Mouse (Mus musculus): ENCODE data around the gene Mark2. TPM values are rescaled to one million over a fixed set of nuclear protein-coding genes. Genes with fewer than 3 reads are reported as not detected.

Mark2 gene
- polyA plus RNA-seq, 1 experiment: 17.9 TPM

DNA sequence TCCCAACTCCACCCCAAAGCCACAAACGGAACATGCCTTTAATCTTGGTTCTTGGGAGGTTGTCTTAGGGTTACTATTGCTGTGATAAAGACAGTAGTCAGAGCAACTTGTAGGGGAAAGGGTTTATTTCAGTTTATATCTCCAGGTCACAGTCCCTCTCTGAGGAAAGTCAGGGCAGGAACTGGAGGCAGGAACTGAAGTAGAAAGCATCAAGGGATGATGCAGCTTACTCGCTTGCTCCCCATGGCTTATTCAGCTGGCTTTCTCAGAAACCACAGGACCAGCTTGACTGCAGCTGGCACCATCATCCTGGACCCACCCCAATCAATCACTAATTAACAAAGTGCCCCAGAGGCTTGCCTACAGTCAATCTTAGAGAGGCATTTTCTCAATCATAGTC, 28.0 kb downstream of the Mark2 start:
- no peak for TF ChIP-seq TAL1 (IDR thresholded peaks at IDR 0.05; ENCODE audit: low read length)
- no peak for TF ChIP-seq GATA1 (IDR thresholded peaks at IDR 0.05; ENCODE audit: low read length)
- Histone ChIP-seq H3K27me3 (ENCODE audit: control insufficient read depth) (no peaks in the 10 kb centered on the region), H3K9me3 (ENCODE audit: control insufficient read depth, low read length) (no peaks in the 10 kb centered on the region), H3K4me3 (replicated peaks) (no peak overlapping the region), H3K36me3 (ENCODE audit: control insufficient read depth) (no peaks in the 10 kb centered on the region; the same call in 1 of the 2 replicates), H3K4me1 (ENCODE audit: control insufficient read depth) (peaks cover 63% of the 10 kb centered on the region)

DNA sequence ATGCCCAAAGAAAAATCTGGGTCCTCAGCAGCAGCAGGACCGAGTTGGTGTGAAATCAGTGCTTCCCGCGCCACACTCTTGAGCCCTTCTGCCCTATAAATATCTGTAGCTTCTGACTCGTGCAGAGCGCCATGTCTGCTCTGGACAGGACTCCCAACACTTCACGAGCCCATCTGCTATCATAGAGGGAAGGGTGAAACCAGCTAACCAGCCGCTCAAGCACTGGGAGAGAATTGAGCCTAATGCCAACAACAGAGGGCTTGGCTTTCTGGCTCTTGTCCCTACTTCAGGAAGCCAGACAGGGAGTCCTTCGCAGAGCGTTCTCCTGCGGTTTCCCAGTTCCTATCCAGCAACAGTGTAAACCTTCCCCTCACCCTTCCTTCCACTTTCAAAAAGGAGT, 30.4 kb downstream of the Mark2 start:
- TF ChIP-seq GATA1 (IDR thresholded peaks at IDR 0.05; ENCODE audit: low read length): no peak
- no peak for TF ChIP-seq TAL1 (IDR thresholded peaks at IDR 0.05; ENCODE audit: low read length)
- no peak overlapping the region for H3K4me3 ChIP-seq (replicated peaks)
- H3K4me1 ChIP-seq (ENCODE audit: control insufficient read depth): peaks cover 82% of the 10 kb centered on the region
- peaks cover 11% of the 10 kb centered on the region for H3K36me3 ChIP-seq (ENCODE audit: control insufficient read depth)
- no peaks in the 10 kb centered on the region for H3K9me3 ChIP-seq (ENCODE audit: control insufficient read depth, low read length)
- H3K27me3 ChIP-seq (ENCODE audit: control insufficient read depth): no peaks in the 10 kb centered on the region

DNA sequence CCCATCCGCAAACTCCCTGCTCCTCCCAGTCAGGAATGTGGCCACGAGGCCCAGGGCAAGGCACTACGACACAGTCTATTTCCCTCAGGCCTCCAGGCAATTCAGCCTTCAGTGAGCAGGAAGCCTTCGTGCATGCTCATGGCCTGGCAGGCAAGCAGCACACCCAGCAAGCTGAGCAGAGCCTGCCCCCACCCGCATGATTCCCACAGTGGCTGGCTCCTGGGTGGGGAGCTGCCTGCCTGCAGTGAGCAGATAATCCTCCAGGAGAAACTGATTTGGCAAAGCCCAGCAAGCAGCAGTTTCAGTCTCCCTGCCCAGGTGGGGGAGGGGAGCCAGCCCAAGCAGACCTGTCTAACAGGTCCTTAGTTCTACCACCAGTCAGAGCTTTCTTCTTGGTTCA, 31.0 kb downstream of the Mark2 start:
- peak overlapping the region; percentile 8 for H3K4me3 ChIP-seq (replicated peaks)
- peaks cover 15% of the 10 kb centered on the region for H3K36me3 ChIP-seq (ENCODE audit: control insufficient read depth)
- peaks cover 84% of the 10 kb centered on the region for H3K4me1 ChIP-seq (ENCODE audit: control insufficient read depth)
- no peaks in the 10 kb centered on the region for H3K27me3 ChIP-seq (ENCODE audit: control insufficient read depth)
- no peaks in the 10 kb centered on the region for H3K9me3 ChIP-seq (ENCODE audit: control insufficient read depth, low read length)
- no peak for TF ChIP-seq GATA1 (IDR thresholded peaks at IDR 0.05; ENCODE audit: low read length)
- peak; percentile 62 for TF ChIP-seq TAL1 (IDR thresholded peaks at IDR 0.05; ENCODE audit: low read length)

- H3K4me3 ChIP-seq (replicated peaks): no peak overlapping the region
- peaks cover 85% of the 10 kb centered on the region for H3K4me1 ChIP-seq (ENCODE audit: control insufficient read depth)
- TF ChIP-seq GATA1 (IDR thresholded peaks at IDR 0.05; ENCODE audit: low read length) (no peak), TAL1 (IDR thresholded peaks at IDR 0.05; ENCODE audit: low read length) (no peak)
- no peaks in the 10 kb centered on the region for H3K9me3 ChIP-seq (ENCODE audit: control insufficient read depth, low read length)
- H3K27me3 ChIP-seq (ENCODE audit: control insufficient read depth): no peaks in the 10 kb centered on the region
- H3K36me3 ChIP-seq (ENCODE audit: control insufficient read depth): peaks cover 19% of the 10 kb centered on the region
These were observed 31.8 kb downstream of the Mark2 start for GRCm38 (mm10) chr19:7309738-7310330.

DNA sequence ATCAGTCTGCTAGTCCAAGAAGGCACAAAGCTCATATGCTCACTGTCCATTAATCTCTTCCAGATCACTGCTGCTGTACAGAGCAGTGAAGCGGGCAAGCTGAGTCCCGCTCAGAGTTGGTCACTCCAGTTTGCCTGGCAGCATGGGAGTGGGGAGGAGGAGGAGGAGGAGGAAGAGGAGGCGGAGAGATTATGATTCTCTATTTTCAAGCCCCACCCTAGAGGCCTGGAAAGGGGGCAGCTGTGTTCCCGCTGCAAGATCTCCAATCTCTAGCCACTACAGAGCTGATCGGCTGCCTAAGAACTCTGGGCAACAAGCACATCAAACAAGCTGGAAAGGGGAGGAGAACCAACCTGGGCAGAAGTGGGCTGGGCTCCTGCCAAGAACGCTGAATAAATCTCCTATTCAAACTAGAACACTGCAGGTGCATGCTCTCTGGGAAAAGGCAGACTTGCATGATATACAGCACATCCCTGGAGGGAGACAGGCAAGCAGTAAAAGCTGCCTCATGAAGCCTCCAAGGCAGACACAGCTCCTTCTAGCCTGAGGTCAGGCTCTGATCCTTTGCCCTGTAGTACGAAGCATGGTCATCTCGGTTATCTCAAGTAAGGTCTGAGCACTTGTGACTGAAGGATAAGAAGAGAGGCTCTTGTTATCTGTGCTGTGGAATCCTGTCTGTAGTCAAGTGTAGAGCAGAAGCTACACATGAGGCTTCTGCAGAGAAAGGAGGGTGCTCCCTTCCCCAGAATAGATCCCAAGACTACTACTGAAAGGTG, 33.5 kb downstream of the Mark2 start:
- peaks cover 81% of the 10 kb centered on the region for H3K4me1 ChIP-seq (ENCODE audit: control insufficient read depth)
- no peaks in the 10 kb centered on the region for H3K9me3 ChIP-seq (ENCODE audit: control insufficient read depth, low read length)
- no peak; the same call in none of the 2 replicates for TF ChIP-seq GATA1 (IDR thresholded peaks at IDR 0.05; ENCODE audit: low read length)
- TF ChIP-seq TAL1 (IDR thresholded peaks at IDR 0.05; ENCODE audit: low read length): no peak
- H3K27me3 ChIP-seq (ENCODE audit: control insufficient read depth): no peaks in the 10 kb centered on the region
- peaks cover 28% of the 10 kb centered on the region for H3K36me3 ChIP-seq (ENCODE audit: control insufficient read depth)
- peak overlapping the region; percentile 47 for H3K4me3 ChIP-seq (replicated peaks)

DNA sequence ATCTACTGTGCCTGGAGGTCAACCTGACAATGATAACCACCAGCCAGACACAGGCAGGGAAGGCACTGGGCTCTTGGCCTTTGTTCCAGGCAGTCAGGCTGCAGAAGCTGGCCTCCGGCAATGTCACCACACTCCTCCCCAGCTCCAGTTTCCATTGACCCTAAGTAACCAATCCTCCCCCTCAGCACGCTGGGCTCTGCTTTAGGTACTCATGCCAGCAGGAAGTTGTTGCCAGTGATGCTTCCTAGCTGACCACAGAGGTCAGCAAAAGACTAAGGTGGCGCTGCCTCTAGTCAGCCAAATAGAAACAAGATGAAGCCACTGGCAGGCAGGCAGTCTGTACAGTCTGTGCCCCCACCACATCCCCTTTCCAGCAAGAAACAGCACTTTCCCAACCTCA, 34.7 kb downstream of the Mark2 start:
- peaks cover 37% of the 10 kb centered on the region for H3K36me3 ChIP-seq (ENCODE audit: control insufficient read depth)
- no peaks in the 10 kb centered on the region for H3K27me3 ChIP-seq (ENCODE audit: control insufficient read depth)
- TF ChIP-seq GATA1 (IDR thresholded peaks at IDR 0.05; ENCODE audit: low read length) (no peak), TAL1 (IDR thresholded peaks at IDR 0.05; ENCODE audit: low read length) (no peak)
- peaks cover 79% of the 10 kb centered on the region for H3K4me1 ChIP-seq (ENCODE audit: control insufficient read depth)
- no peaks in the 10 kb centered on the region for H3K9me3 ChIP-seq (ENCODE audit: control insufficient read depth, low read length)
- no peak overlapping the region for H3K4me3 ChIP-seq (replicated peaks)

DNA sequence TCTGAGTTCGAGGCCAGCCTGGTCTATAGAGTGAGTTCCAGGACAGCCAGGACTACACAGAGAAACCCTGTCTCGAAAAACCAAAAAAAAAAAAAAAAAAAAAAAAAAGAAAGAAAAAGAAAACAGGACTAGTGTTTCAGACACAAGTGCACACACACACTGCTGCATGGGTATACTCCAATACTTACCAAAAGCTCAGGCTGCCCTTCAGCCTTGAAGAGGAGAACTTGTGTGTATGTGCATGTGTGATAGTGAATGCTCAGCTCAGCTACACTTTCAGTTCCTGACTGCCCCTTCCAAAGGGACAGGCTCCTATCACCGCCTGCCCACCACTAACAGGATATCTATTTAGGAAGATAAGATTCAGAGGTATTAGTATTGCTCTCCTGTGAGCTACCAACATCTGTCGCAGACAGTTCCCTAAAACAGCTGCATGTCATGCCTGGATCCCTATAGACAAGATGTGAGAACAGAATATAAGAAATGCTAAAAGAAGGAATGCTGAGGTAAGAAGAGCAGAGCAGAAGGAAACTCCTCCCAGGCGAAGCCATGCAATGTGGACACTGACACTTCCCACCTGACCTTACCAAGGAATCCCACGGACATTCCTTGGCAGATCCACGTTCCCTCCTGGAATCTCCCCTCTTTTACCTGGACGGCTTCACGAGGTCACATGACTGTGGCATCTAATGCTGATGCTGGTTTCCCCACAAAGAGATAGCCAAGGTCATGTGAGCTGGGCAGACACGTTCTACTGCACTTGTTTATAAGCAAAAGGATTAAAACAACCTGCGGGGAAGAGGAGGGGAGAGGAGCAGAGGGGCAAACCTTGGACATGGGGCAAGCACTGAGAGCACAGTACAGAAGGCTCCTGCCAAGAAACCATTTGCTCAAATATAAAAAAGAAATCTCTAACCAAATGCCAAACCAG, 36.0 kb downstream of the Mark2 start:
- no peaks in the 10 kb centered on the region for H3K9me3 ChIP-seq (ENCODE audit: control insufficient read depth, low read length)
- H3K27me3 ChIP-seq (ENCODE audit: control insufficient read depth): no peaks in the 10 kb centered on the region
- H3K4me3 ChIP-seq (replicated peaks): no peak overlapping the region
- peaks cover 74% of the 10 kb centered on the region for H3K4me1 ChIP-seq (ENCODE audit: control insufficient read depth)
- peaks cover 45% of the 10 kb centered on the region for H3K36me3 ChIP-seq (ENCODE audit: control insufficient read depth)
- TF ChIP-seq GATA1 (IDR thresholded peaks at IDR 0.05; ENCODE audit: low read length) (no peak), TAL1 (IDR thresholded peaks at IDR 0.05; ENCODE audit: low read length) (no peak)

GRCm38 (mm10) chr19:7304801-7305200, 36.9 kb downstream of the Mark2 start:
- Histone ChIP-seq H3K36me3 (ENCODE audit: control insufficient read depth) (peaks cover 49% of the 10 kb centered on the region), H3K4me1 (ENCODE audit: control insufficient read depth) (peaks cover 68% of the 10 kb centered on the region), H3K4me3 (replicated peaks) (no peak overlapping the region), H3K27me3 (ENCODE audit: control insufficient read depth) (no peaks in the 10 kb centered on the region), H3K9me3 (ENCODE audit: control insufficient read depth, low read length) (no peaks in the 10 kb centered on the region)
- TF ChIP-seq GATA1 (IDR thresholded peaks at IDR 0.05; ENCODE audit: low read length) (no peak), TAL1 (IDR thresholded peaks at IDR 0.05; ENCODE audit: low read length) (no peak)

DNA sequence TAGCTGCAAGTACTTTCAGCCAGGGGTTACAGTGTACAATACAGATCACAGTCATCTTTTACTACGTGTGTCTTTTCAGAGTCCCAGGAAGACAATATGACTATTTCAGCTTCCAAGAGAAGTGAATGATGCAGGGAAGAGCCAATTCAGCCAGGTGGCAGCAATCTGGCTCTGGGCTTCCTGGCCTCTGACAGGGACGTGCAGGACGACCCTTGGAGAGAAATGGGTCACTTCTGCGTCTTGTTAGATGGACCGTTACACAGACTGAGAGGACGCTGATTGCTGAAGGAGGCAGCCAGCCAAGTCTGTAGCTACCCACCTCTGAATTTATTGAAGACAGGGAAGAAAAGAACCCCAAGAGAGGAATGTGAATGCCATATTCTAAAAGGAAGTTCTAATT, 37.9 kb downstream of the Mark2 start:
- Histone ChIP-seq H3K4me3 (replicated peaks) (no peak overlapping the region), H3K4me1 (ENCODE audit: control insufficient read depth) (peaks cover 66% of the 10 kb centered on the region), H3K9me3 (ENCODE audit: control insufficient read depth, low read length) (no peaks in the 10 kb centered on the region), H3K36me3 (ENCODE audit: control insufficient read depth) (peaks cover 57% of the 10 kb centered on the region), H3K27me3 (ENCODE audit: control insufficient read depth) (no peaks in the 10 kb centered on the region)
- TF ChIP-seq GATA1 (IDR thresholded peaks at IDR 0.05; ENCODE audit: low read length) (no peak), TAL1 (IDR thresholded peaks at IDR 0.05; ENCODE audit: low read length) (no peak)

Data from erythroblast, embryonic 14.5 days (primary cell).